Mouse (Mus musculus): ENCODE results near the gene Mettl24. TPM values are rescaled to one million over a fixed set of nuclear protein-coding genes. Genes with fewer than 3 reads are reported as not detected.

Gene Mettl24
- total and polyA plus RNA-seq, 2 experiments from 2014 or later, result 2.9 to 4.7 TPM

- Histone ChIP-seq H3K27ac (ENCODE audit: low read depth) (no peak overlapping the region), H3K27me3 (ENCODE audit: control insufficient read depth, insufficient read depth, low read length) (no peaks in the 10 kb centered on the region), H3K4me1 (ENCODE audit: control insufficient read depth, insufficient read depth) (no peaks in the 10 kb centered on the region), H3K9me3 (replicated peaks; ENCODE audit: control insufficient read depth, low read length) (no peaks in the 10 kb centered on the region), H3K4me3 (ENCODE audit: low read depth, low read length) (no peak overlapping the region), H3K9ac (replicated peaks; ENCODE audit: low read depth, low read length) (no peak overlapping the region), H3K4me2 (ENCODE audit: low read depth, low read length) (no peak overlapping the region), H3K36me3 (replicated peaks; ENCODE audit: control insufficient read depth, insufficient read depth, low read length) (no peaks in the 10 kb centered on the region)
- DNase-seq (ENCODE audit: low spot score) (no peak), ATAC-seq (ENCODE audit: insufficient read depth, low read depth) (no peak)
- 81% methylated on average over 5 of the region's 5 CpGs for WGBS
- TF ChIP-seq EP300 (IDR thresholded peaks at IDR 0.05; ENCODE audit: low read depth) (no peak), CTCF (IDR thresholded peaks at IDR 0.05; ENCODE audit: low read depth) (no peak)
Measured at GRCm38 (mm10) chr10:40763084-40763720, 80.1 kb downstream of the Mettl24 start.

GRCm38 (mm10) chr10:40772266-40772665 lies 89.2 kb downstream of the Mettl24 start:
- TF ChIP-seq CTCF (IDR thresholded peaks at IDR 0.05; ENCODE audit: low read depth) (no peak), EP300 (IDR thresholded peaks at IDR 0.05; ENCODE audit: low read depth) (no peak)
- no peaks in the 10 kb centered on the region for H3K9me3 ChIP-seq (replicated peaks; ENCODE audit: control insufficient read depth, low read length)
- H3K4me3 ChIP-seq (ENCODE audit: low read depth, low read length), result no peak overlapping the region
- 68% methylated on average over 4 of the region's 4 CpGs for WGBS
- no peaks in the 10 kb centered on the region; the same call in 1 of the 2 replicates for H3K4me1 ChIP-seq (ENCODE audit: control insufficient read depth, insufficient read depth)
- ATAC-seq (ENCODE audit: insufficient read depth, low read depth) (no peak), DNase-seq (ENCODE audit: low spot score) (no peak)
- no peaks in the 10 kb centered on the region for H3K36me3 ChIP-seq (replicated peaks; ENCODE audit: control insufficient read depth, insufficient read depth, low read length)
- no peak overlapping the region for H3K4me2 ChIP-seq (ENCODE audit: low read depth, low read length)
- H3K27me3 ChIP-seq (ENCODE audit: control insufficient read depth, insufficient read depth, low read length), result no peaks in the 10 kb centered on the region
- no peak overlapping the region for H3K9ac ChIP-seq (replicated peaks; ENCODE audit: low read depth, low read length)
- H3K27ac ChIP-seq (ENCODE audit: low read depth), result no peak overlapping the region

GRCm38 (mm10) chr10:40775151-40775550 lies 92.1 kb downstream of the Mettl24 start:
- ATAC-seq (ENCODE audit: insufficient read depth, low read depth), result no peak
- TF ChIP-seq CTCF (IDR thresholded peaks at IDR 0.05; ENCODE audit: low read depth) (no peak), EP300 (IDR thresholded peaks at IDR 0.05; ENCODE audit: low read depth) (no peak)

GRCm38 (mm10) chr10:40775655-40776054 lies 92.6 kb downstream of the Mettl24 start:
- Histone ChIP-seq H3K4me1 (ENCODE audit: control insufficient read depth, insufficient read depth) (no peaks in the 10 kb centered on the region; the same call in 1 of the 2 replicates), H3K4me2 (ENCODE audit: low read depth, low read length) (no peak overlapping the region), H3K9me3 (replicated peaks; ENCODE audit: control insufficient read depth, low read length) (no peaks in the 10 kb centered on the region), H3K27me3 (ENCODE audit: control insufficient read depth, insufficient read depth, low read length) (no peaks in the 10 kb centered on the region), H3K27ac (ENCODE audit: low read depth) (no peak overlapping the region), H3K4me3 (ENCODE audit: low read depth, low read length) (no peak overlapping the region), H3K9ac (replicated peaks; ENCODE audit: low read depth, low read length) (no peak overlapping the region), H3K36me3 (replicated peaks; ENCODE audit: control insufficient read depth, insufficient read depth, low read length) (no peaks in the 10 kb centered on the region)
- DNase-seq (ENCODE audit: low spot score), result no peak
- WGBS, result 87% methylated on average over 4 of the region's 4 CpGs
- no peak for ATAC-seq (ENCODE audit: insufficient read depth, low read depth)
- TF ChIP-seq CTCF (IDR thresholded peaks at IDR 0.05; ENCODE audit: low read depth) (no peak), EP300 (IDR thresholded peaks at IDR 0.05; ENCODE audit: low read depth) (no peak)

More at GRCm38 (mm10) chr10:40775151-40775550, 92.1 kb downstream of the Mettl24 start:
- Histone ChIP-seq H3K36me3 (replicated peaks; ENCODE audit: control insufficient read depth, insufficient read depth, low read length) (no peaks in the 10 kb centered on the region), H3K4me1 (ENCODE audit: control insufficient read depth, insufficient read depth) (no peaks in the 10 kb centered on the region; the same call in 1 of the 2 replicates), H3K4me3 (ENCODE audit: low read depth, low read length) (no peak overlapping the region), H3K9ac (replicated peaks; ENCODE audit: low read depth, low read length) (no peak overlapping the region), H3K9me3 (replicated peaks; ENCODE audit: control insufficient read depth, low read length) (no peaks in the 10 kb centered on the region), H3K27ac (ENCODE audit: low read depth) (no peak overlapping the region), H3K27me3 (ENCODE audit: control insufficient read depth, insufficient read depth, low read length) (no peaks in the 10 kb centered on the region), H3K4me2 (ENCODE audit: low read depth, low read length) (no peak overlapping the region)
- no peak for DNase-seq (ENCODE audit: low spot score)
- 70% methylated on average over 11 of the region's 11 CpGs for WGBS

- ATAC-seq (ENCODE audit: insufficient read depth, low read depth), result no peak
- H3K36me3 ChIP-seq (replicated peaks; ENCODE audit: control insufficient read depth, insufficient read depth, low read length), result no peaks in the 10 kb centered on the region
- 29% methylated on average over 2 of the region's 2 CpGs for WGBS
- H3K4me3 ChIP-seq (ENCODE audit: low read depth, low read length), result no peak overlapping the region
- H3K4me1 ChIP-seq (ENCODE audit: control insufficient read depth, insufficient read depth), result no peaks in the 10 kb centered on the region; the same call in 1 of the 2 replicates
- no peaks in the 10 kb centered on the region for H3K9me3 ChIP-seq (replicated peaks; ENCODE audit: control insufficient read depth, low read length)
- H3K27me3 ChIP-seq (ENCODE audit: control insufficient read depth, insufficient read depth, low read length), result no peaks in the 10 kb centered on the region
- no peak overlapping the region for H3K4me2 ChIP-seq (ENCODE audit: low read depth, low read length)
- no peak for TF ChIP-seq CTCF (IDR thresholded peaks at IDR 0.05; ENCODE audit: low read depth)
- no peak for TF ChIP-seq EP300 (IDR thresholded peaks at IDR 0.05; ENCODE audit: low read depth)
- no peak for DNase-seq (ENCODE audit: low spot score)
- H3K27ac ChIP-seq (ENCODE audit: low read depth), result no peak overlapping the region
- no peak overlapping the region for H3K9ac ChIP-seq (replicated peaks; ENCODE audit: low read depth, low read length)
Measured at GRCm38 (mm10) chr10:40777171-40777570, 94.1 kb downstream of the Mettl24 start.

- no peak for DNase-seq (ENCODE audit: low spot score)
- Histone ChIP-seq H3K9me3 (replicated peaks; ENCODE audit: control insufficient read depth, low read length) (no peaks in the 10 kb centered on the region), H3K4me2 (ENCODE audit: low read depth, low read length) (no peak overlapping the region), H3K36me3 (replicated peaks; ENCODE audit: control insufficient read depth, insufficient read depth, low read length) (no peaks in the 10 kb centered on the region), H3K27me3 (ENCODE audit: control insufficient read depth, insufficient read depth, low read length) (no peaks in the 10 kb centered on the region), H3K4me3 (ENCODE audit: low read depth, low read length) (no peak overlapping the region), H3K4me1 (ENCODE audit: control insufficient read depth, insufficient read depth) (no peaks in the 10 kb centered on the region; the same call in 1 of the 2 replicates), H3K27ac (ENCODE audit: low read depth) (no peak overlapping the region), H3K9ac (replicated peaks; ENCODE audit: low read depth, low read length) (no peak overlapping the region)
- WGBS, result 81% methylated on average over 4 of the region's 4 CpGs
- TF ChIP-seq CTCF (IDR thresholded peaks at IDR 0.05; ENCODE audit: low read depth) (no peak), EP300 (IDR thresholded peaks at IDR 0.05; ENCODE audit: low read depth) (no peak)
- no peak for ATAC-seq (ENCODE audit: insufficient read depth, low read depth)
Measured at GRCm38 (mm10) chr10:40778472-40778871, 95.4 kb downstream of the Mettl24 start.

All from heart, postnatal 0 days (tissue).